Mouse (Mus musculus) urinary bladder, postnatal 10 days (tissue): Measurements from ENCODE around the gene Psmb5.

ENCODE experiments used
- DNase-seq: peaks from one replicate; pipeline ENCODE4 v3.0.0; 2022; ENCODE audit warnings: low spot score

Gene Psmb5

GRCm38 (mm10) chr14:54617897-54618365, at the start of gene Psmb5:
Psmb5 (minus strand) TSS chr14:54618022.
- peak; percentile 66 for DNase-seq

DNA sequence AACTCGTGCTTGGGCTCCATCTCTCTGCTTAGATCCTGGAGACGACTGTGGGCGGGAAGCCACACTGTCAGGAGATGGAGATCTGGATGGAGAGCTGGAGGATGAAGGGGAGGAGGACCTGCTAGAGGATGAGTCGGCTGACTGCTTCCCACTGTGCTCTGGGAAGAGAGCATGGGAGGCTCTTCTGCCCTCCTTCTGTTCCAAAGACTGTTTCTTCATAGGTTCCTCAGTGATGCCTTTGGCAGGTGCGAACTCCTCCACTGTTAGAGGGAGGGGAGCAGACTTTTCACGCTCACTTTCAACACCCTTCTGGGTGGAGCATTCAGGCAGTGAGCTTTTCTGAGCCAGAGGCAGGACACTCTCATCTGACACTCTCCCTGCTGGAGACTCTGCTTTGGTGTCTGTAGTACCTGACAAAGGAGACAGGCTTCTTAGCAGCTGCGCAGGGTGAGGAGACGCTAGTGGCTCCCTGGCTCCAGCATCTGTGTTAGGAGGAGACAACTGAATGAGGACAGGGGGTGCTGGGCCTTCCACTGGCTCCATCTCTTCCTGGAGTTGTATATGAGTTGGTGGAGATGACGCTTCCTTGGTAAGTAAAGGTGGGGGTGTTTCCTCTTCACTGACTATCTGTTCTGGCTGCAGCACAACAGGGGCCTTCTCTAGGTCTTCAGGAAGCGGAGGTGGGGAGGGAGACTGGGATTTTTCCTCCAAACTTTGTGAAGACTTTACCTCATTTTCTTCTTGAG, 46.8 kb upstream of the Psmb5 start:
- DNase-seq: no peak

DNA sequence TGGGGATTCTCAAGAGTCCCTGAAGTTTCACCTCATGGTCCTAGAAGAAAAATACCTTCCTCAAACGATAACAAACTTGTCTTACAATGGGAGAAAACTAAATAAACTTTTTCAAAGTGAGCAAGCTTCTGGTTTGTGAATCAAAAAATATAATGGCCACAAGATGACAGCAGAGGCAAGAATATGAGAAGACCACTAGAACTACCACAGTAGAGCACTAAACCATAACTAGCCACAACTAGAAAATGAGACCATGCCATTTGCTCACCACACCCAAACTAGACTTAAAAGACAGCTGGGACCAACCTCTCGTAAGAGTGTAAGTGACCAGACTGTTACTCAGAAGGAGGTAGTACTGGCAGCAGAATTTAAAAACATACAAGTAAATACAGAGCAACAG, 42.2 kb upstream of the Psmb5 start:
- no peak for DNase-seq

- no peak for DNase-seq
These were observed 35.7 kb upstream of the Psmb5 start for GRCm38 (mm10) chr14:54653496-54653895.

GRCm38 (mm10) chr14:54652787-54653186, 35.0 kb upstream of the Psmb5 start:
- no peak for DNase-seq

DNA sequence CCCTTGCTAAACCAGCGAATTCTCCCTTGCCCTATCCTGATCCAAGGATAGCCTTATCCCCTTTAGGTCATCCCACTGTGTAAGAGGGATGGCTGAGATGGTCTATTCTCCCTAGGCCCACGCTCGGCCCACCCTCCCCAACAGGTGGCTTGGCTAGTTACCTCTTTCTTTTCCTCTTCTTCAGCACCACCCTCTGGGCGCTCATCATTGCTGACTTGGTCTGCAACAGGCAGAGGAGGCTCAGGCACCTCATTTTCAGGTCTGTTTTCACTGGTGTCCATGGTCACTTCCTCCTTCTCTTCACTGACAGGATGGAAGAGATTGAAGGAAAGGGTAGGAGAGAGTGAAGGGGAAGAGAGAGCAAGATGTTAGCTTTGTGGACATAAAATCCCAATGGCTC, 33.7 kb upstream of the Psmb5 start:
- no peak for DNase-seq

DNA sequence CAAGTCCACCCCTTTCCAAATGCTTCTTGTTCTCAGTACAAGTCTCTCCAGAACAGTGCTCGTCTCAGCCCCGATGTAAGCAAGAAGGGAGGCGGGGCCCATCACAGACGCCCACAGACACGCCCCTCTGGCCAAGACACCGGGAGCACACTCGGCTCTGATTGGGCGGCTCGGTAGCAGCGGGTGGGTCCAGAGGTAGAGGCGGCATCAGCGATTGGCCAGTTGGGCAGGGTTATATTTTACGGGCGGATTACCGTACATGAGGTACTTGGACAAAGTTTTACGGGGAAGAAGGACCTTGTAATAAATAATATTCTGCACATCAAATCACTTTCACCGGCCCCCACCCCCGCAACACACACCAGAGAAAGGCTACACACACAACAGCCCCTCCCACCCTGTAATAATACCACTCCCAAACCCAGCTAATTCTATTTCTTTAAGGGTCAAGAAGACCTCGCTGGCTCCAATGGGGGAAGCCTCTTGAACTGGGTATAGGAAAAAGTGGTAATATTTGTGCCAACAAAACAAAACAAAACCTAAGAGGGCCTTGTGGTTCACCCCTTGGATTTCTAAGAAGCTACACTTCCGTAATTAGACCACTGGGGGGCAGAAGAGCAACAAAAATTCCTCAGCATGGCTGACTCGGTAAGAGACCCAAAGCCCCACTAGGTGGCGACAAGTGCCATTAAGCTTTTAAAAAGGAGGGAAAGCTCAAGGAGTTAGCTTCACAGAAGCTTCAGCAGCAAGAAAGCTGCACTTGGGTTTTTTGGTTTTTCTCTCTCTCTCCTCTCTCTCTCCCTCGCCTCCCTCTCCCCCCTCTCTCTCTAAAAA, 33.0 kb upstream of the Psmb5 start:
- no peak for DNase-seq

DNA sequence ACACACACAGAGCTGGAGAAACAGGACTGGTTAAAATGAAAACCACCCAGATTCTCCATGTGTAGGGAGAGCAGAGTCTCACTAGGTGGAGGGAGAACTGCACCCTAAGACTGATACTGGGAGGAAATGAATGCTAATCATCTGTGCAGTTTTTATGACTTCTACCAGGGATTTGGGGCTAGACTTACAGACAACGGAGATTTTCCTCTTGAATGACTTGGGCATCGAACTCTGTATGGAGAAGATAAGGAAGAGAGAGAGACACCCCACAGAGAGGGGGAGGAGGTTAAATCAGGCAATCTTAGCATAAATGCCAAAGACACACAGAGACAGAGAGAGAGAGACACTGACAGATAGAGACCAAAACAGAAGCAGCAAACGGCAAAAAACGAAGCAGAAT, 30.1 kb upstream of the Psmb5 start:
- DNase-seq: no peak

- no peak for DNase-seq
These were observed 29.2 kb upstream of the Psmb5 start for GRCm38 (mm10) chr14:54646898-54647636.

GRCm38 (mm10) chr14:54646455-54646854, 28.6 kb upstream of the Psmb5 start:
- DNase-seq: no peak

- no peak for DNase-seq
These were observed 26.5 kb upstream of the Psmb5 start for GRCm38 (mm10) chr14:54644294-54644693.

DNA sequence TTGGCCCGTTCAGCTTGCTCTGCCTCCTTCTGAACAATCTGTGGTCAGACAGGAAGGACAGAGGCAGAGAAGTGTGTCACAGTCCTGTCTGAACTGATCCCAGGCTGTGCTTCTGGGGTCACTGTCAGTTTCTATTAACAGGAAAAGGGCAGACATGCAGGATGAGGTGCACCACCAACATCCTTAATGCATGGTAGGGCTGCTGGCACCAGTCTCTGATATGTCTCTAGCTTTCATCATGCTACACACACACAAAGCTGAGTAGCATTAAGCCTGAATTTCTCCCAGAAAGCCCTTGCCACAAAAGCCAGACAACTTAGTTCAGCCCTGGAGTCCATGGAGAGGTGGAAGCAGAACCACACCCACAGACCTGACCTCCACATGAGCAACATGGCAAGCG, 25.2 kb upstream of the Psmb5 start:
- no peak for DNase-seq

DNA sequence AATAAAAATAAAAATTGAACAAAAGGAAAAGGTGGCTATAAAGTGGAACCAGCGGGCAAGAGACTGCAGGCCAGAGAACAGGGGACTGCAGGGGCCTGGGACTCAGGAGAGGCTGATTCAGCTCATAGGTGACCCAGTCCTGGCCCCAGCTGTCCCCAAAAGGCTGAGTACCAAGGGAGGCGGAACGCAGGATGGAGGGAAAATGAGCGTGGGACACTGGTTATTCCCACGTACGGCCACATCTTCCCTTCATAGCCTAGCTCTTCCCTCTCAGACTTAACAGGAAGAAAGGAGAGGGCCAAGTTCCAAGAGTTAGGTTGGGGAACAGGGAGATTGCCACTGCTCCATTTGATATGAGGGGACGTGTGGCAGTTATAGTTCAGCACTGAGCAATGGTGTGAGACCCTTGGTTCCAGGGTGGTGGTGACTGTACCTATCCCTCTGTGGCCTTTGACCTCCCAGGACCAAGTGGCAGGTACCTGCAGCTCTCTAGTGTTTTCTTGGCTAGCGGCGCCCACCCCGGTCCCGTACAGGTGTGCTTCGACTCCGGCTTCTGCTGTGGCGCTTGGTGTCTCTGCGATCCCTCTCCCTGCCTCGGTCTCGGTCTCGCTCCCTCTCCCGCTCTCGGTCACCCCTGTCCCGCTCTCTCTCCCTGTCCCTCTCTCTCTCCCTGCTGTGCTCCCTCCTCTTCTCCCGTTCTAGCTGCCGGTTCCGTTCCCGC, 24.6 kb upstream of the Psmb5 start:
- no peak for DNase-seq

- DNase-seq: peak; percentile 67
These were observed 23.6 kb upstream of the Psmb5 start, which contains the start of gene Cdh24 for GRCm38 (mm10) chr14:54641305-54641969. Cdh24 (minus strand) TSS chr14:54641364.

GRCm38 (mm10) chr14:54640946-54641304, 23.1 kb upstream of the Psmb5 start, which contains the start of gene Gm17606:
Gm17606 (plus strand) TSS chr14:54640952.
- DNase-seq: no peak

DNA sequence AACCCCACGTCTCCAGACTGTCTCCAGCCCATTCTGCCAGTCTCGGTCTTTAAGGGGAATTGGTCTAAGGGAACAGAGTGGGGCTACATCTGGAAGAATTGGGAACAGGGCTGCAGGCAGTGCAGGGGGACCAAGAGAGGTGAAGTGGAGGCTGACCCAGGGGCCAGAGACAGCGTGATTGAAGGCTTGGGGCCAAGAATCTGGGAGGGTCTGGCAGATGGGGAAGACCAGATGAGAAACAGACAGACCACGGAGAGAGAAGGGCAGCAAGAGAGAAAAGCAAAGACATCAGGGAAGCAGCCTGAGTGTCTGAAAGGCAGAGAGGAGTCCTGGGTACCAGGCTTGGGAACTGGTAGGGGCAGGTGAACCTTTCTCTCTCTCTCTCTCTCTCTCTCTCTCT, 22.3 kb upstream of the Psmb5 start:
- DNase-seq: no peak

DNA sequence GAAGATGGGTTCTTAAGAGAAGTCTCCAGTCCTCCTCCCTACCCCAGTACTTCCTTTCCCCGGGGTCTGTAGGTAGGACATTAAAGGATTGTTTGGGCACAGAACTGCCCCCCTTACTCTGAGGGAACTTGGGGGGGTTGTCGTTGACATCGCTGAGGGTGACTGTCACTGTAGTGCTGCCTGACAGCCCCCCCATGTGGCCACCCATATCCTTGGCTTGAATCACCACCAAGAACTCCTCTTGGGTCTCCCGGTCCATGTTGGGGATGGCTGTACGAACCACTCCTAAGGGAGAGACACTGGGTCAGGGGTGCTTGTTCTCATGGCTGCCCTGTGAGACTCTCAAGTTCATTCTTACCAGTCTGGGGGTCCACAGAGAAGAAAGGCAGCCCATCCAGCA, 20.4 kb upstream of the Psmb5 start:
- no peak for DNase-seq

- DNase-seq: no peak
These were observed 19.1 kb upstream of the Psmb5 start for GRCm38 (mm10) chr14:54636954-54637353.

DNA sequence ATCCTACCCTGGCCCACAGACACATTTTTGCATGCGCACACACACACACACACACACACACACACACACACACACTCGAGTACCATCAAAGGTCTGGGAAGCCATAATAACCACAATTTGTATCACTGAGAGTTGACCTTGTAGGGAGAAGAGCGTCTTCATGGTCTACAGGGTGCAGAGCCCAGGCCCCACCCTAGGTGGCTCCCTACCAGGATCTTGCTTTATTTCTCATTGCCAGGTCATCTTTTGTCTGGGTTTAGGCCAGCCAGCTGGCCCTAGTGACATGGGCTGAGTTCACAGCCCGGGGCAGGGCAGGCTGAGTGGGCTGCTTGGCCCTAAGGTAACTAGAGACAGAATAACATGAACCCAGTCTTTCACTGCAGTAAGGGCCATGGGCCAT, 16.4 kb upstream of the Psmb5 start:
- no peak for DNase-seq

DNA sequence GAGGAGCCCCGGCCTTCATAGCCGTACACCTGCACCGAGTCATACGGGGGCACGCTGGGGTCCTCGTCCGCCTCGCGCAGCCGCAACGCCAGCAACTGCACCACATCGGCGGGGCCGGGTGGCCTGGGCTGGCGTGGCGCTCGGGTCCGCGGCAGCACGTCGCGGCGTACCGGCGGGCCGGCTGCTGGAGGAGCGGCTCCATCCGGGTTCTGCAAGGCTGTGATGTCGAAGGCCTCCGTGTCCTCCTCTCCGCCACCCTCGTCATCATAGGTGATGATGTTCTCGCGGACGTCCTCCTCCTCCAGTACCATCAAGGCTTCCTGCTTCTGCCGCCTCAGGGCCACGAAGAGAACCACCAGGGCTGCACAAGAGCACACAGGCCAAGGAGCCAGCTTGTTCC, 14.4 kb upstream of the Psmb5 start:
- DNase-seq: no peak

DNA sequence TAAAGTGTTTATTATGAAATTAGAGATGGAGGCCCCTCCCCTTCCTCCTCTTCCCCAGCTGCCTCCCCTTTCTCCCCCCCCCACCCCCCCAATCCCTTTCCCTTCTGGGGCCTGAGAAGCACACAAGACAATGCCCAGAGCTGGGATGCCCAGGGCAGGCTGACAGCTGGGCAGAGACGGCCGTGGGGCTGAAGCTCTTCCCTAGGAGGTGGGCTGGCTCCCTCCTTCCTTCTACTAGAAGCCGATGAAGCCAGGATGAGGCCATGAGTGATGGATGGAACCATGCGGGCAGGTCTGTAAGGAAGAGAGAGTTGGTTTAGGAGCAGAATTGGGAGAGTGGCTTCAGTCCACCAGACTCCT, 13.4 kb upstream of the Psmb5 start:
- DNase-seq: no peak
